Mouse (Mus musculus) right cerebral cortex, postnatal 36 days (tissue): ENCODE measurements at regions not wholly inside any gene's neighbourhood (a gene's known extent, or its start where the extent isn't known, plus 50 kb on each side); places are given as distances from the start of the nearest gene placed in this dataset.
A peak's percentile ranks its signal among the peaks of the same experiment; 100 is the strongest.
"Not testable (repeated sequence)": the region's sequence is repeated elsewhere in the genome, so short reads cannot be mapped to it uniquely, and the experiment has no call there.

ENCODE experiments used
- DNase-seq, 2 experiments: peaks; one replicate each; pipeline ENCODE4 v3.0.0; 2022; ENCODE audit warnings: low spot score in 2 of 2, mixed read lengths in 1 of 2

- no peak for DNase-seq
These were observed 385.3 kb upstream of the Tnc start for GRCm38 (mm10) chr4:64432097-64432496.

GRCm38 (mm10) chr4:64437744-64438594 lies 391.2 kb upstream of the Tnc start:
- no peak for DNase-seq

GRCm38 (mm10) chr4:64451442-64451841 lies 404.6 kb upstream of the Tnc start:
- no peak for DNase-seq

- no peak for DNase-seq
These were observed 405.1 kb upstream of the Tnc start for GRCm38 (mm10) chr4:64451946-64452345.

- DNase-seq = no peak
These were observed 445.6 kb upstream of the Tnc start for GRCm38 (mm10) chr4:64492260-64492962.

GRCm38 (mm10) chr4:64497759-64498158 lies 450.9 kb upstream of the Tnc start:
- DNase-seq = not testable (repeated sequence)

- no peak for DNase-seq
These were observed 454.0 kb upstream of the Tnc start for GRCm38 (mm10) chr4:64500635-64501395.

GRCm38 (mm10) chr4:64521883-64522282 lies 475.1 kb upstream of the Tnc start:
- no peak for DNase-seq

- DNase-seq = no peak
These were observed 481.0 kb upstream of the Tnc start for GRCm38 (mm10) chr4:64527724-64528332.

- DNase-seq = peak in 1 of 2 experiments; percentile 4
These were observed 483.8 kb upstream of the Tnc start for GRCm38 (mm10) chr4:64530585-64530984.

GRCm38 (mm10) chr4:64533019-64533418 lies 486.2 kb upstream of the Tnc start:
- no peak for DNase-seq

GRCm38 (mm10) chr4:64535554-64536253 lies 488.9 kb upstream of the Tnc start:
- no peak for DNase-seq

GRCm38 (mm10) chr4:64538009-64538408 lies 491.2 kb upstream of the Tnc start:
- DNase-seq = no peak

GRCm38 (mm10) chr4:64544576-64545185 lies 497.9 kb upstream of the Tnc start:
- DNase-seq = no peak

- no peak for DNase-seq
These were observed 499.6 kb upstream of the Tnc start for GRCm38 (mm10) chr4:64546386-64546785.

- no peak for DNase-seq
These were observed 515.7 kb upstream of the Tnc start for GRCm38 (mm10) chr4:64562511-64562910.

- DNase-seq = no peak
These were observed 517.2 kb upstream of the Tnc start for GRCm38 (mm10) chr4:64563996-64564395.

GRCm38 (mm10) chr4:64570666-64571065 lies 523.9 kb upstream of the Tnc start:
- DNase-seq = no peak

GRCm38 (mm10) chr4:64575901-64576300 lies 529.1 kb upstream of the Tnc start:
- DNase-seq = no peak

GRCm38 (mm10) chr4:64595014-64595599 lies 528.9 kb upstream of the Pappa start:
- DNase-seq = peak in 1 of 2 experiments; percentile 1
